Comparison of ENCODE assay signal across 15 mouse cellular contexts in the genomic region with DNA sequence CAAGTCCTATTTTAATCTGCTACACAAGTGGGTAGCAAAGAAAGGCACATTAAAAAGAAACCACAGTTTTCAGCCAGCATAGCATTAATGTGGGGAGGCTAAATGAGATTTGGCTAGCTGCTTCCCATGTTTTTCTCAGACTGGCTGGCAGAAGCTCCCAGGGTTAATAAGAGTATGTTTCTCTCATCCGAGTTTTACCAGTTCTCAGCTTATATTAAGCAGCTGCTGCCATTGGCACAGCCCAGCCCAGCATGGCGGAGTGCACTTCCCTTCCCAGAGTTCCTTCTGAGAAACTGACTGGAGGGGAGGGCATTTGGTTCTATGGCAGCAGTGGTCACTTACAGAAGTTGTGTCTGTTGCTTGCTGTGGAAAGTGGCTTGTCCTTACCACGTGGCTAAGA.
"Had no signal": no experiment of that assay in that cellular context is flagged by ENCODE, and none has a peak within 500 bp of the region (broad histone marks: within the 10 kb centered on the region; RNA-seq: fewer than 3 reads in every experiment).

No protein-coding gene starts in this region.

- H3K36me3 ChIP-seq: liver, embryonic 15.5 days; stomach, embryonic 15.5 days had no signal

- ATAC-seq: lung, postnatal 0 days had no signal

- H3K27ac ChIP-seq: kidney, postnatal 0 days; limb, embryonic 10.5 days; liver, embryonic 15.5 days; stomach, embryonic 15.5 days had no signal

- H3K4me3 ChIP-seq: limb, embryonic 10.5 days; liver, embryonic 15.5 days; stomach, embryonic 15.5 days had no signal

- H3K4me1 ChIP-seq: liver, embryonic 15.5 days; stomach, embryonic 15.5 days had no signal

- H3K4me2 ChIP-seq: liver, embryonic 11.5 days; liver, embryonic 15.5 days; stomach, embryonic 15.5 days had no signal

- DNase-seq: kidney, adult 9 months; kidney, postnatal 36 days; lung, adult 2 months; lung, postnatal 36 days; midbrain, embryonic 14.5 days; right cerebral cortex, postnatal 4 days; spleen, adult 18-20 months; thymus, adult 2 months; thymus, postnatal 25 days had no signal

- H3K9me3 ChIP-seq: limb, embryonic 10.5 days; liver, embryonic 15.5 days; stomach, embryonic 15.5 days had no signal

- H3K27me3 ChIP-seq: liver, embryonic 15.5 days; stomach, embryonic 15.5 days had no signal

- H3K9ac ChIP-seq: liver, embryonic 15.5 days; stomach, embryonic 15.5 days had no signal
